Mouse (Mus musculus): ENCODE measurements at regions not wholly inside any gene's neighbourhood (a gene's known extent, or its start where the extent isn't known, plus 50 kb on each side); places are given as distances from the start of the nearest gene placed in this dataset.
A peak's percentile ranks its signal among the peaks of the same experiment; 100 is the strongest.

GRCm38 (mm10) chr13:58495390-58496073 is 92.4 kb upstream of the Hnrnpk start:
- DNase-seq (ENCODE audit: low spot score) = no peak

- DNase-seq (ENCODE audit: low spot score) = no peak
Measured at GRCm38 (mm10) chr13:58494726-58495125, 91.6 kb upstream of the Hnrnpk start.

- DNase-seq (ENCODE audit: low spot score) = no peak
Measured at GRCm38 (mm10) chr13:58490829-58491228, 87.7 kb upstream of the Hnrnpk start.

GRCm38 (mm10) chr13:58485011-58485410 is 81.9 kb upstream of the Hnrnpk start:
- DNase-seq (ENCODE audit: low spot score) = no peak

- no peak for DNase-seq (ENCODE audit: low spot score)
Measured at GRCm38 (mm10) chr13:58482701-58483100, 79.6 kb upstream of the Hnrnpk start.

DNA sequence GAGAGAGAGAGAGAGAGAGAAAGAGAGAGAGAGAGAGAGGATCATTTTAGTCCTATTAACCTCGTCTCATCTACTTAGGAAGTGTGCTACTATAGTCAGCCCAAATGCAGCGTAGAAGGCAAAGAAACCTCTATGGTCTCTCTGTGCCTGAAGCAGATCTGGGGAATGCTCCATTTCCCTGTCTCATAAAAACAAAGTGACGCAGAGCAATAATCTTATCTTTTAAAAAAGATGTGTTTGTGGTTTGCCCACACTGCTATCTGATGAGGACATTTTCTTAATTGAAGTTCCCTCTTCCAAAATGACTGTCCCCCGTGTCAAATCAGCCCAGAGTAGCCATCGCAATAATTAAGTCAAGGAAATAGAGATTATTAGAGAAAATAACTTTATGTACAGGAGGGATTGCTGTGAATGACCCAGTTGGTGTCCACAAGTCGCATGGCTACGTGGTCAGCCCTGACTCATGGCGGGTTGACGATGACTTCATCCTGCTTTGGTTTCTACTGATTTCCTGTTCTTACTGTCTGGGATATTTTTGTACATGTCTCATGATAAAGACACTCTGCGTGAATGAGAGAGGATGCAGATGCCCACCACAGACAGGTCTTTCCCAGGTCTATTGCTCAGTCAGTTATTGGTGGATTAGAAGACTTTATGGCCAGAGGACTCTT is 77.9 kb upstream of the Hnrnpk start:
- no peak for DNase-seq (ENCODE audit: low spot score)

DNA sequence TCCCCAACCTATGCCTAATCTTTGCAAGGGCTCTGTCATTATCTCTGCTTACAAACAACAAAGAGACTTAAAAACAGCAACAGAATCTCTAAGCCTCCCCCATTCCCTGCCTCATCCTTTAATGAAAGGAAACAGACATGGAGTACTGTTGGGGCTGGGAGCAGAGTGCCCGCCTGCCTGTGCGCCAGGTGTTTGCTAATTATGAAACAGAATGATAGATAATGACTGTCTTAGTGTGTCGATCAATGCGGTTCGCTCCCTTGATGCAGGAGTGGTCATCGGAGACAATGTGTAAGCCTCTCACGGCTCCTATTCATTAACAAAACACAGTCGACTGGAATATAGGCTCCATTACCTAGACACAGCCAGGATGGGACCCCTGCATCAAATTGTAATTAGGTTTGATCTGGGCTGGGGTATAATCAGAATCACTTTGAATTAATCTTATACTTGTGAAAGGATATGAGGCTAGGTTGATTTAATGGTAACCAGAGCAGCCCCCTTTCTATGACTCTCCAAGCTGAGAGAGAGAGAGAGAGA is 77.3 kb upstream of the Hnrnpk start:
- no peak for DNase-seq (ENCODE audit: low spot score)

- DNase-seq (ENCODE audit: low spot score) = no peak
Measured at GRCm38 (mm10) chr13:58478438-58478837, 75.3 kb upstream of the Hnrnpk start.

- DNase-seq (ENCODE audit: low spot score) = no peak
Measured at GRCm38 (mm10) chr13:58477253-58477652, 74.1 kb upstream of the Hnrnpk start.

DNA sequence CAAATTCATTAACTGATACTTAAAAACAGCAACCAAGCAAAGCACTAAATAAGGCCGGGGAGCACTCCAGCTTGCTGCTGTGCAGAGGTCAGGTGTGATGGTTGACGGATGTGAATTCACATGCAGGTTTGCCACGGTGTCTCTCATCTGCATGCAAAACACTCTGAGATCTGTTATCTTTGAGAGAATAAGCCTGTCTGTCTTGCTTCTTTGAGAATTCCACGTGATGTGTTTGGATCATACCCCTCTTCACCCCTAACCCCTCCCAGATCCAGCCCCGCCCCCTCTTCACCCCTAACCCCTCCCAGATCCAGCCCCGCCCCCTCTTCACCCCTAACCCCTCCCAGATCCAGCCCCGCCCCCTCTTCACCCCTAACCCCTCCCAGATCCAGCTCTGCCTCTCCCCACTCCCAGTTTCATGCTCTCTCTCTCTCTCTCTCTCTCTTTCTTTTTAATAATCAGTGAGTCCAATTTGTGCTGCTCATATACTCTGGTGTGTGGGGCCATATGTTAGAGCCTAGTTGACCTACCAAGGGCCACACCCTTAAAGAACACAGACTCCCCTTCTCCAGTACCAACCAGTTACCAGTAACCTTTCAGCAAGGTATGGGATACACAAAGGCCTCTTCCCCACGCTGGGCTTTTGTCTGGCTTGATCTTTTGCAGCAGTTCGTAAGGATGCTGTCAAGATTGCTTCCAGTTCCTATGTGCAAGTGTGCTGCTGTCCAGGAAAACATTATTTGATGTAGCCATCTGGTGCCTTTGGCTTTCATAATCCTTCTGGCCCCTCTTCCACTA is 73.1 kb upstream of the Hnrnpk start:
- DNase-seq (ENCODE audit: low spot score) = no peak

- DNase-seq (ENCODE audit: low spot score) = no peak
Measured at GRCm38 (mm10) chr13:58475495-58475894, 72.4 kb upstream of the Hnrnpk start.

DNA sequence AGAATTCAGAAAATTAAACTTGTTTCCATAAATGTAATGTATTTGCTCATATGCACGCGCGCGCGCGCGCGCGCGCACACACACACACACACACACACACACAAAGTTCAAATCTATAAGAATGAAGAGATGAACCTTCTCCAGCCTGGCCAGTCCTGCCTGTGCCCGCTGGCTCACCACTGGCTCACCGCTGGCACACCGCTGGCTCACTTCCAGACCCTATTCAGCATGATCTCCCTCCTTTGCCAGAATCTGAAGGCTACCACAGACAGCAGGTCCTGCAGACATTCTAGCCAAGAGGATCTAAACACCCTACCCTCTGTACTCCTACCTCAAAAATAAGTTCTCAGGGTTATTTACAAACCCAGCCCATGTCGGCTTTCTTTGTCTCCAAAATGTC is 69.3 kb upstream of the Hnrnpk start:
- no peak for DNase-seq (ENCODE audit: low spot score)

DNA sequence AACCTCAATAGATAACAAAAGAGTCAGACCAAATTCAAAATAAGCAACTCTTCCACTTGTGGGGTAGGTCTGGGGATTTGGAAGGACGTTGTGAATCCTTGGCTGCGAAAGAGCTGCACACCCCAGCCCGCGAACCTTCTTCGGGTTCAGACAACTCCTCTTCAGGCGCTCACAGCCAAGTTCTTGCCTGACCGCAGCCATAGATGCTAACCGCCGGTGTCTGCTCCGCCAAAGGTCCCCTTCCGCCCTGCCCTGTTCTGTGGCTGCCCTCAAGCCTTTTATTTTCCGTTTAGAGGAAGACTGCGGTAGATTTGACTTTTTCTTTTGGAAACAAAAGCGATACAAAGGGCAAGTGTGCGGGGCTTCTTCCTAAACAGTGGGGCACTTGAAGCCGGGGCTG is 68.6 kb upstream of the Hnrnpk start:
- DNase-seq (ENCODE audit: low spot score) = peak; percentile 7

DNA sequence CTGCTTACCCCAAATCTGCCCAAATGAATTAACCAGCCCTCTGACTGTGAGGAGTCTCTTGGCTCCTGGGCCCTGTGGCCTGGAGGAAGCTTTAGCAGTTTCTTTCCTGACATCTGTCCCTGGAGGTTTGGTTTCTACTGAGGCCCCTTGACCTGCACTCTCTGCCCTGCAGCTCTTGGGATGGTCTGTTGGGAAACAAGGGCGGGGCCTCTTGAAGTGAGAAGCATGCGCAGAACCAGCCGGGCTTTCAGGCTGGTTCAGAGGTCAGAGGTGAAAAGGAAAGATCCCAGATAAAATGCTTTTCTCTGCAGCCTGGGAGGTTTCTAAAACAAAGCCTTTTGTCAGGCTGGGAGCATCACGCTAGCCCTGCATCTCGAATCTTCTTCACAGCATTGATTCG is 66.6 kb upstream of the Hnrnpk start:
- peak; percentile 13 for DNase-seq (ENCODE audit: low spot score)

DNA sequence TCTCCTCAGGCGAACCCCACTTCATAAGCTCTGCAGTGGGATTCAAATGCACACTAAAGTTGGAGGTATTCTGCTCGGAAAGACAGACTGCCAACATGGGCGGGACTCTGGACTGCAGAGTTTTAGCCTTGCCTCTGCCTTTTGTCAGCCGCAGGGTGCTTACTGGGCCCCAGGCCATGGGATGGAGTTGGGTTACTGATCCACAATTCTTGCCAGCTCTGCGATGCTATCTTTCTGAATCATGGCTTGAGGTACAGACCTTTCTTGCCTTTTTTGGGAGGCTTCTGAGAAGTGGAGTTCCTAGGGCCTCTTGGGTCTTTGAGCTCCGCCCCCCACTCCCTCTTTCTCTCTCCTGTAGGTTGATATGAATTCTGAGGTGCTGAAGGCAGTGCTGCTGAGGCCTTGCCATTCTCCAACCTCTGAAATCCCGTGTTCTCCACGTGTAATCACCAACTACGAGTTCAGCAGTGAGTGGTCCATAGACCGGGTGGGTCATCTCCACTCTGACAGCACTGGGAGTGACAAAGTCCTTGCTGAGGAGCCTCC is 64.0 kb upstream of the Hnrnpk start:
- no peak for DNase-seq (ENCODE audit: low spot score)

DNA sequence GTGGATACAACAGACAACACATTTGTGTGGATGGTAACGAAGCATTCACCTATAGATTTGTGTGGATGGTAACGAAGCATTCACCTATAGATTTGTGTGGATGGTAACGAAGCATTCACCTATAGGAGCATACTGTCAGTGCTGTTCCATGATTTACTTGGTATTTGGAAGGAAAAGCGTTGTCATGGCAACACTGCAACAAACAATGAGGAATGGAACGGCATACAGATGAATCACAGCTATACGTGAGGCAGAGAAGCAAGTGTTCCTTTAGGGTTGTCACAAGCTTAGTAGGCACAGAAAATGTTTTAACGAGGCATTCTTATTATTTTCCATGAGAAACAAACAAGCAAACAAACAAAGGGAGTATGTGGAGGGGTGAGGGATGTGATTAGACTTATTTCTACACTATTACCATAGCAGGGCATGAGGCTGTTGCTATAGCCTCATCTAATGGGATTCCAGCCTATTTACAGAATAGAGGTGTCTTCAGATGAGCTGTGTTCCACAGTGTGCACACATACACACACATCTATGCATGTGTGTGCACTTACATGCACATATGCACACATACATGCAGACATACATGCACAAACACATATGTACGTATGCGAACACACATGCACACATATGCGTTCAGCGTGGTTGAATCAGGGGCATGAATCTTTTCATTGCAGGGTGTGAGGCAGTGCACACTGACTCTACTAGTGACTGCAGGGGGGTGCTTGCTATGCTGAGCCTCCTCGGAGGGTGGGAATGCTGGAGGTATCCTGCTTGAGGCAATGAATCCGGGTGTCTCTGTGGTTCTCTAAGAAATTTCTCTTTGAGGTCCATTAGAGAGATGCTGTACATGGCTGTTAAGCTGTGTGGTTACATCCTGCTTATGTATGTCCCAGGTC is 62.3 kb upstream of the Hnrnpk start:
- DNase-seq (ENCODE audit: low spot score) = no peak

All from lung, postnatal 25 days (tissue).